Mouse (Mus musculus) forebrain, postnatal 0 days (tissue): ENCODE data around the gene Wdr1. TPM values are rescaled to one million over a fixed set of nuclear protein-coding genes. Genes with fewer than 3 reads are reported as not detected.

ENCODE experiments used
- ATAC-seq: fragments of 200-750 bp; cut with Nextera tagmentation; 2 replicates; pipeline ENCODE4 v1.8.0; 2017; ENCODE audit warnings: mild to moderate bottlenecking, moderate library complexity
- DNase-seq: peaks from one replicate; pipeline ENCODE4 v3.0.0-alpha.2; 2015
- H3K27ac ChIP-seq: fragments of 300-500 bp; sonication (generic); 2 replicates; pipeline ENCODE4 v1.5.1; 2014; ENCODE audit warnings: low read depth, mild to moderate bottlenecking, antibody characterized with exemption, low read length, moderate library complexity, mixed read lengths
- H3K27me3 ChIP-seq: fragments of 300-500 bp; sonication (generic); 2 replicates; pipeline ENCODE4 v1.6.1; 2014; ENCODE audit warnings: mild to moderate bottlenecking, low read length, mixed read lengths; ENCODE audit not compliant: insufficient read depth
- H3K36me3 ChIP-seq: fragments of 300-500 bp; sonication (generic); 2 replicates; pipeline ENCODE4 v1.6.1; 2014; ENCODE audit warnings: mild to moderate bottlenecking, moderate library complexity; ENCODE audit not compliant: insufficient read depth
- H3K4me1 ChIP-seq: fragments of 300-500 bp; sonication (generic); 2 replicates; pipeline ENCODE4 v1.6.1; 2014; ENCODE audit warnings: antibody characterized with exemption; ENCODE audit not compliant: insufficient read depth
- H3K4me2 ChIP-seq: fragments of 300-500 bp; sonication (generic); 2 replicates; pipeline ENCODE4 v1.6.1; 2014; ENCODE audit warnings: low read depth, mild to moderate bottlenecking, moderate library complexity
- H3K4me3 ChIP-seq: fragments of 300-500 bp; sonication (generic); 2 replicates; pipeline ENCODE4 v1.5.1; 2014; ENCODE audit warnings: low read depth, low read length, mixed read lengths
- H3K9ac ChIP-seq: fragments of 300-500 bp; sonication (generic); 2 replicates; pipeline ENCODE4 v1.6.1; 2014; ENCODE audit warnings: mild to moderate bottlenecking
- H3K9me3 ChIP-seq: fragments of 300-500 bp; sonication (generic); 2 replicates; pipeline ENCODE4 v1.6.1; 2016; ENCODE audit warnings: low read length
- CTCF ChIP-seq: sonication (generic); IDR thresholded peaks from 2 replicates; pipeline ENCODE4 v1.5.1; 2016; ENCODE audit warnings: antibody characterized with exemption, control low read depth, low read depth
- WGBS: fragments of 180-500 bp; shearing (Covaris S2); extraction: QIAGEN DNeasy Blood & Tissue Kit; methylation state at CpG from one replicate; pipeline ENCODE4 v1.1.7; 2014; 5-methylcytosine and 5-hydroxymethylcytosine counted together
- polyA plus RNA-seq: library from polyadenylated mRNA; unstranded; fragments of >200 nt; fragmentation: Nextera tagmentation; extraction: Ambion mirVana; gene quantifications from 2 replicates; pipeline ENCODE4 v1.2.1, GENCODE M21; 2015
- total RNA-seq: library from RNA; depleted of rRNA; stranded (reverse); fragments of >200 nt; gene quantifications from 2 replicates; pipeline ENCODE4 v1.2.3, GENCODE M21; 2014

Wdr1 gene
- total and polyA plus RNA-seq, 2 experiments from 2014 or later, result 192 to 256 TPM

GRCm38 (mm10) chr5:38557811-38558210 lies 5.2 kb downstream of the Wdr1 start:
- Histone ChIP-seq H3K9ac (no peak overlapping the region), H3K4me1 (peaks cover 22% of the 10 kb centered on the region), H3K4me3 (no peak overlapping the region), H3K9me3 (no peaks in the 10 kb centered on the region), H3K27me3 (no peaks in the 10 kb centered on the region), H3K27ac (no peak overlapping the region), H3K36me3 (peaks cover 37% of the 10 kb centered on the region), H3K4me2 (no peak overlapping the region)
- WGBS, result 94% methylated on average over 4 of the region's 4 CpGs
- ATAC-seq, result no peak
- no peak for DNase-seq
- no peak for TF ChIP-seq CTCF

DNA sequence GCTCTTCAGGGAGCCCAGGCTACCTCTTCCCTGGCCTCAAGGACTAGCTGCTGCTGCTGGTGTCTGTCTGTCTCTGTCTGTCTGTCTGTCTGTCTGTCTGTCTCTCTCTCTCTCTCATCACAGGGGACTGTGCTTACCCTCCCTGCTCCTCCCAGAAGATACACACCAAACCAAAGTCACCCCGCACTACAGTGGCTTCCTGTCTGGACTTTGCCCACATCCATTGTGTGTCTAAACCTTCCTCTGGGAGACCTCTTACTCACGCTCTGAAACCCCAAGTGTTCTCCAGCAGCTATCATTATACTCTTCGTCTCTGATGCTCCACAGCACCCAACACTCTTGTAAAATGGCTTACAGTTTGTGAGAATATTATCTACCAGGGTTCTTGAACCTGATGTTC lies 6.6 kb downstream of the Wdr1 start:
- ATAC-seq, result no peak
- H3K4me2 ChIP-seq, result no peak overlapping the region
- WGBS, result 90% methylated on average over 3 of the region's 3 CpGs
- peaks cover 17% of the 10 kb centered on the region for H3K4me1 ChIP-seq
- no peaks in the 10 kb centered on the region for H3K9me3 ChIP-seq
- H3K27ac ChIP-seq, result no peak overlapping the region
- H3K4me3 ChIP-seq, result no peak overlapping the region
- H3K9ac ChIP-seq, result no peak overlapping the region
- no peaks in the 10 kb centered on the region for H3K27me3 ChIP-seq
- H3K36me3 ChIP-seq, result peaks cover 46% of the 10 kb centered on the region
- no peak for TF ChIP-seq CTCF
- DNase-seq, result no peak

GRCm38 (mm10) chr5:38553953-38554352 lies 9.1 kb downstream of the Wdr1 start:
- TF ChIP-seq CTCF, result no peak
- WGBS, result 39% methylated on average over 3 of the region's 3 CpGs
- H3K27me3 ChIP-seq, result no peaks in the 10 kb centered on the region
- no peak for DNase-seq
- H3K4me3 ChIP-seq, result no peak overlapping the region
- no peak overlapping the region for H3K27ac ChIP-seq
- H3K9me3 ChIP-seq, result no peaks in the 10 kb centered on the region
- H3K4me1 ChIP-seq, result peaks cover 9% of the 10 kb centered on the region; the same call in 1 of the 2 replicates
- H3K4me2 ChIP-seq, result no peak overlapping the region
- ATAC-seq, result peak; percentile 23; the same call in 1 of the 2 replicates
- peaks cover 68% of the 10 kb centered on the region for H3K36me3 ChIP-seq
- H3K9ac ChIP-seq, result no peak overlapping the region

DNA sequence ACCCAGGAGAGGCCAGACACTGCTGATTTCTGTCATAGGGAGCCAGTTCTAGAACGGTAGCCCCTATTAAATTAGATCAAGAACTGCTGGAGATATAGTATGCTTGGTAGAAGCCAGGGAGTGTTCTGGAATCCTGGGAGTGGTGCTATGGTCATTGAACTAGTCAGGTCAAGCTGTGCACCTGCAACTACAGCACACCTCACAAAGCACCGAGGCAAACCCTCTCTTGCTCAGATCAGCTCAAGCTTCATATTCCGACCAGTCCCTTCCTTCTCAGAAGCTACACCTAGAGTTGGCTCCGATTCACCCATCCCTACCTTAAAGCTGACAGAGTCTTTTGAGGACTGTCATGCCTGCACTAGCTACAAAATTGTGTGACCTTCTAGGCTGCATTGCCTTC lies 9.5 kb downstream of the Wdr1 start:
- H3K9ac ChIP-seq, result no peak overlapping the region
- H3K27me3 ChIP-seq, result no peaks in the 10 kb centered on the region
- H3K4me2 ChIP-seq, result no peak overlapping the region
- ATAC-seq (no peak), DNase-seq (no peak)
- peaks cover 68% of the 10 kb centered on the region for H3K36me3 ChIP-seq
- WGBS, result 90% methylated on average over 4 of the region's 4 CpGs
- TF ChIP-seq CTCF, result no peak
- H3K9me3 ChIP-seq, result no peaks in the 10 kb centered on the region
- H3K27ac ChIP-seq, result no peak overlapping the region
- H3K4me3 ChIP-seq, result no peak overlapping the region
- H3K4me1 ChIP-seq, result 0 out of 2 replicates have a peak, but pooled peaks cover 6% of the 10 kb centered on the region

DNA sequence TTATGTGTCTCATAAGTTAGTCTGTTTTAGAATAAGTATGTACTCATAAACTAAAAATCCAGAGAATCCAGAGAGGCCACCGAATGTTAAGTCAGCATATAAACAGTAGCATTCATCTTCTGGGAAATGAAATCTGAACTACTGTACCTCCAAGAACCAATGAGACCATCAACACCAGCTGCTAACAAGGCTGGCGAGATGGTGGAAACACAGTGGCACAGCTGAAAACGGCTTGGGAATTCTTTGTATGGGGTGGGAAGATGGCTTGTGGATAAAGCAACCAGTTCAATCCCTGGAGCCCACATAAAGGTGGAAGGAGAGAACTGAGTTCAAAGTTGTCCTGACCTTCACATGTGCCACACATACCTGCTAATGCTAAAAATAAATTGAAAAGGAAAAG lies 10.4 kb downstream of the Wdr1 start:
- Histone ChIP-seq H3K36me3 (peaks cover 69% of the 10 kb centered on the region), H3K4me3 (no peak overlapping the region), H3K27ac (no peak overlapping the region), H3K4me2 (no peak overlapping the region), H3K9me3 (no peaks in the 10 kb centered on the region), H3K4me1 (0 out of 2 replicates have a peak, but pooled peaks cover 6% of the 10 kb centered on the region), H3K9ac (no peak overlapping the region), H3K27me3 (no peaks in the 10 kb centered on the region)
- TF ChIP-seq CTCF, result no peak
- 94% methylated on average over 3 of the region's 3 CpGs for WGBS
- ATAC-seq (no peak), DNase-seq (no peak)

GRCm38 (mm10) chr5:38550221-38550768 lies 12.7 kb downstream of the Wdr1 start:
- H3K27me3 ChIP-seq, result no peaks in the 10 kb centered on the region
- no peak overlapping the region for H3K9ac ChIP-seq
- DNase-seq (no peak), ATAC-seq (no peak)
- peaks cover 82% of the 10 kb centered on the region for H3K36me3 ChIP-seq
- TF ChIP-seq CTCF, result no peak
- H3K4me2 ChIP-seq, result no peak overlapping the region
- H3K4me1 ChIP-seq, result 0 out of 2 replicates have a peak, but pooled peaks cover 6% of the 10 kb centered on the region
- no peak overlapping the region for H3K27ac ChIP-seq
- no peaks in the 10 kb centered on the region for H3K9me3 ChIP-seq
- 88% methylated on average over 1 of the region's 1 CpGs for WGBS
- no peak overlapping the region for H3K4me3 ChIP-seq

DNA sequence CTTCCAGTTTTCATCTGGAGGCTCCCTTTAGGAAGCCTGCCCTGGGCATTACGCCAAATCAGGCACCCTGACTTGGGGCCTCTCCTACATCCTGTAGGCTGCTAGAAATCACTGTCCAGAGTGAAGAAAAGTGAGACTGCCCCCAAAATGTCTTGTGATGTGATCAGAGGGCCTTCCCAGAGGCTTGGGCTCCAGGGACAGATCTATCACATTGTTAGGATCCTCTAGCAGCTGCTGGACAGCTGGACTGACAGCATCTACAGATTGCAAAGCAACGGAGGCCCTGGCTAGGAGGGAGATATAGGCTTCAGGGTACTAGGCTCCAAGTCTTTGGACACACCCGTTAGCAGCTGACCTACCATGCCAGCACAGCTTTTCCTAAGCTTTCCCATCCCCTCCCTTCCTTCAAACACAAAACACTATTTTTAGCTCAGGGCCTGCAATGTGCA lies 13.5 kb downstream of the Wdr1 start:
- H3K4me3 ChIP-seq, result no peak overlapping the region
- 72% methylated on average over 3 of the region's 3 CpGs for WGBS
- H3K4me1 ChIP-seq, result 0 out of 2 replicates have a peak, but pooled peaks cover 6% of the 10 kb centered on the region
- peaks cover 82% of the 10 kb centered on the region for H3K36me3 ChIP-seq
- H3K4me2 ChIP-seq, result no peak overlapping the region
- H3K9ac ChIP-seq, result no peak overlapping the region
- H3K27me3 ChIP-seq, result no peaks in the 10 kb centered on the region
- no peak overlapping the region; the same call in 1 of the 2 replicates for H3K27ac ChIP-seq
- no peaks in the 10 kb centered on the region for H3K9me3 ChIP-seq
- no peak for TF ChIP-seq CTCF
- DNase-seq, result no peak
- ATAC-seq, result peak; percentile 21
